Mouse (Mus musculus): Measurements from ENCODE around the gene Ddx24. TPM values are rescaled to one million over a fixed set of nuclear protein-coding genes. Genes with fewer than 3 reads are reported as not detected.

Ddx24 gene
- total RNA-seq, 1 experiment: 107 TPM

DNA sequence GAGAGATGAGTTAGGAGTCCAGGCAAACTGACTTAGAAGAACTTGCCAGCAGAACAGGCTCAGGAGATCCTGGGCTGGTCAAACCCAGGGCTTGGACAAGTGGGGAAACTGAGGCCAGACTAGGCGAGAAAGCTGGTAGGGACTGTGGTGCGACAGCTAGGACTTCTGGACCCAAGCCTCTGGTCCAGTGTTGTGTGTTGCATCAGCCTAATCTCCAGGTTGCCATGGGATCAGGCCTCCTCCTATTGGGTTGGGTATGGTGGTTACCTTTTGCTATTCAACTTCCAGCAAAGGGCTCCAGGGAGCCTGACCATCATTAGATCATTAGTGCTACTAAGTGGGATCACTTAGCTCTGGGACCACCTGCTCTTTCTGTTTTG is 36.3 kb downstream of the Ddx24 start:
- Histone ChIP-seq H3K36me3 (ENCODE audit: control insufficient read depth, insufficient read depth, low read length, poor library complexity, severe bottlenecking) (no peaks in the 10 kb centered on the region), H3K27ac (ENCODE audit: insufficient read depth, low read depth, low read length, poor library complexity, severe bottlenecking) (no peak overlapping the region), H3K4me3 (ENCODE audit: insufficient read depth in 1 of 2, low read depth in 1 of 2, low read length in 2 of 2, poor library complexity in 1 of 2, severe bottlenecking in 1 of 2) (peak overlapping the region; percentile 69 to 80), H3K9ac (ENCODE audit: insufficient read depth, low read depth, low read length, poor library complexity, severe bottlenecking) (peak overlapping the region; percentile 62; the same call in 1 of the 2 replicates), H3K4me1 (ENCODE audit: control insufficient read depth in 2 of 2, insufficient read depth in 2 of 2, low read length in 2 of 2, poor library complexity in 1 of 2) (peaks cover 0 to 3% of the 10 kb centered on the region in 2 experiments; a peak in 1 of 4 replicates), H3K9me3 (ENCODE audit: control insufficient read depth, insufficient read depth, low read depth, low read length) (no peaks in the 10 kb centered on the region)
- in situ Hi-C loops (cut with MboI; ENCODE audit: low sequenced_read_pairs in 2 of 2, unreplicated experiment in 2 of 2): no loop called here
- no peak for TF ChIP-seq CHD2 (IDR thresholded peaks at IDR 0.05; ENCODE audit: low read depth, low read length)
- no peak for TF ChIP-seq HCFC1 (IDR thresholded peaks at IDR 0.05; ENCODE audit: borderline replicate concordance, insufficient read depth, low read length)
- TF ChIP-seq ZC3H11A (IDR thresholded peaks at IDR 0.05; ENCODE audit: borderline replicate concordance, low read depth, low read length): no peak
- no peak for TF ChIP-seq ZNF384 (IDR thresholded peaks at IDR 0.05; ENCODE audit: low read depth, low read length)
- no peak for TF ChIP-seq MAFK (IDR thresholded peaks at IDR 0.05; ENCODE audit: insufficient read depth, low read depth, low read length)
- no peak for DNase-seq (ENCODE audit: low read depth, low spot score)

GRCm38 (mm10) chr12:103388505-103389347 is 36.9 kb downstream of the Ddx24 start, which contains the start of gene Otub2:
Otub2 (plus strand) TSS chr12:103388682.
- no peaks in the 10 kb centered on the region; a peak in 1 of 4 replicates for H3K4me1 ChIP-seq (ENCODE audit: control insufficient read depth in 2 of 2, insufficient read depth in 2 of 2, low read length in 2 of 2, poor library complexity in 1 of 2)
- no peaks in the 10 kb centered on the region for H3K36me3 ChIP-seq (ENCODE audit: control insufficient read depth, insufficient read depth, low read length, poor library complexity, severe bottlenecking)
- peak within 1 kb of the TSS; percentile 69 to 80 for H3K4me3 ChIP-seq (ENCODE audit: insufficient read depth in 1 of 2, low read depth in 1 of 2, low read length in 2 of 2, poor library complexity in 1 of 2, severe bottlenecking in 1 of 2)
- peak; percentile 90 for DNase-seq (ENCODE audit: low read depth, low spot score)
- no peak within 1 kb of the TSS for H3K27ac ChIP-seq (ENCODE audit: insufficient read depth, low read depth, low read length, poor library complexity, severe bottlenecking)
- in situ Hi-C loops (cut with MboI; ENCODE audit: low sequenced_read_pairs in 2 of 2, unreplicated experiment in 2 of 2): no loop called here
- peak within 1 kb of the TSS; percentile 62 for H3K9ac ChIP-seq (ENCODE audit: insufficient read depth, low read depth, low read length, poor library complexity, severe bottlenecking)
- TF ChIP-seq ZC3H11A (IDR thresholded peaks at IDR 0.05; ENCODE audit: borderline replicate concordance, low read depth, low read length): no peak
- no peak for TF ChIP-seq HCFC1 (IDR thresholded peaks at IDR 0.05; ENCODE audit: borderline replicate concordance, insufficient read depth, low read length)
- no peak for TF ChIP-seq MAFK (IDR thresholded peaks at IDR 0.05; ENCODE audit: insufficient read depth, low read depth, low read length)
- peak; percentile 78 for TF ChIP-seq CHD2 (IDR thresholded peaks at IDR 0.05; ENCODE audit: low read depth, low read length)
- no peaks in the 10 kb centered on the region for H3K9me3 ChIP-seq (ENCODE audit: control insufficient read depth, insufficient read depth, low read depth, low read length)

DNA sequence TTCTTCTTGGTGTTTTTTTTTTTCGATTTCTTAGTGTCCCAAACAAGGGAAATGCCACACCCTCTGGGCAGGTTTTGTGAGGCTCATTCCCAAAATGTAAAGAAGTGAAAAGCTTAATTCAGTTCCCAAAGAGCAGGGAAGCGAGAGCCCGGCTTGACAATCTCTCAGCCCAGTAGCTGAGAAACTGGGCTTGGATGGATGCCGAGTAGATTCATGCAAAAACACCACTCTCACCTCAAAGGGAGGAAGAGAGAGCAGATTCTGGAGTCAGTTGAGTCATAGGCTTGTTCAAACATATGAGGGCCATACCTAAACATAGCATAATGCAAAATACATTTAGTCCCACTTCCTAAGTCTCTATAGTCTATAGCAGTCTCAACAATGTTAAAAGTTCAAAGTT is 45.4 kb downstream of the Ddx24 start:
- H3K27ac ChIP-seq (ENCODE audit: insufficient read depth, low read depth, low read length, poor library complexity, severe bottlenecking): no peak overlapping the region
- no peaks in the 10 kb centered on the region for H3K9me3 ChIP-seq (ENCODE audit: control insufficient read depth, insufficient read depth, low read depth, low read length)
- in situ Hi-C loops (cut with MboI; ENCODE audit: low sequenced_read_pairs in 2 of 2, unreplicated experiment in 2 of 2): no loop called here
- no peak overlapping the region for H3K4me3 ChIP-seq (ENCODE audit: insufficient read depth in 1 of 2, low read depth in 1 of 2, low read length in 2 of 2, poor library complexity in 1 of 2, severe bottlenecking in 1 of 2)
- H3K9ac ChIP-seq (ENCODE audit: insufficient read depth, low read depth, low read length, poor library complexity, severe bottlenecking): no peak overlapping the region
- H3K36me3 ChIP-seq (ENCODE audit: control insufficient read depth, insufficient read depth, low read length, poor library complexity, severe bottlenecking): no peaks in the 10 kb centered on the region
- no peaks in the 10 kb centered on the region for H3K4me1 ChIP-seq (ENCODE audit: control insufficient read depth in 2 of 2, insufficient read depth in 2 of 2, low read length in 2 of 2, poor library complexity in 1 of 2)
- TF ChIP-seq MAFK (IDR thresholded peaks at IDR 0.05; ENCODE audit: insufficient read depth, low read depth, low read length) (no peak), HCFC1 (IDR thresholded peaks at IDR 0.05; ENCODE audit: borderline replicate concordance, insufficient read depth, low read length) (no peak), ZNF384 (IDR thresholded peaks at IDR 0.05; ENCODE audit: low read depth, low read length) (no peak), ZC3H11A (IDR thresholded peaks at IDR 0.05; ENCODE audit: borderline replicate concordance, low read depth, low read length) (no peak), CHD2 (IDR thresholded peaks at IDR 0.05; ENCODE audit: low read depth, low read length) (no peak)
- DNase-seq (ENCODE audit: low read depth, low spot score): no peak

DNA sequence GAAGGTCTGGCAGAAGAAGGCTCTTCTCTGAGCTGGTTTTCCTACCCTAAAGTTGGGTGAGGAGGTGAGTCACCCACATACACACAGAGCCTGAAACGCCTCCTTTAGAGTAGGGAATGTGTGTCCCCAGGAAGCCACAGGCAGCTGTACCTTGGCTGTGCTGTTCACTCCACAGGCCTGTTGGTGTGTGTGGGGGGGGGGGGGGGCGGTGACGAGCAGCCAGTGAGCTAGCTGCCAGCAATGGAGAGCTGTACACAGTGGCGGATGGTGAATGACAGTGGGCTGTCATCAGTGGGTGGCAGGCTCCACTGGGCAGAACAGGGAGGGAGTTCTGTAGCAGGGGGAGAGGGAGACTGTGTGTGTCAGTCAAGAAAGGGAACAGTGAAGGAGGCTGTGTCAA is 48.9 kb downstream of the Ddx24 start:
- H3K9me3 ChIP-seq (ENCODE audit: control insufficient read depth, insufficient read depth, low read depth, low read length): no peaks in the 10 kb centered on the region
- no peak overlapping the region for H3K27ac ChIP-seq (ENCODE audit: insufficient read depth, low read depth, low read length, poor library complexity, severe bottlenecking)
- no peak for TF ChIP-seq HCFC1 (IDR thresholded peaks at IDR 0.05; ENCODE audit: borderline replicate concordance, insufficient read depth, low read length)
- no peak for TF ChIP-seq MAFK (IDR thresholded peaks at IDR 0.05; ENCODE audit: insufficient read depth, low read depth, low read length)

More for the DNA sequence above, 48.9 kb downstream of the Ddx24 start:
- in situ Hi-C loops (cut with MboI; ENCODE audit: low sequenced_read_pairs in 2 of 2, unreplicated experiment in 2 of 2): no loop called here
- Histone ChIP-seq H3K9ac (ENCODE audit: insufficient read depth, low read depth, low read length, poor library complexity, severe bottlenecking) (no peak overlapping the region), H3K4me3 (ENCODE audit: insufficient read depth in 1 of 2, low read depth in 1 of 2, low read length in 2 of 2, poor library complexity in 1 of 2, severe bottlenecking in 1 of 2) (no peak overlapping the region), H3K4me1 (ENCODE audit: control insufficient read depth in 2 of 2, insufficient read depth in 2 of 2, low read length in 2 of 2, poor library complexity in 1 of 2) (no peaks in the 10 kb centered on the region), H3K36me3 (ENCODE audit: control insufficient read depth, insufficient read depth, low read length, poor library complexity, severe bottlenecking) (no peaks in the 10 kb centered on the region)
- DNase-seq (ENCODE audit: low read depth, low spot score): no peak

Data from ES-E14 (cell line).